Mouse (Mus musculus) midbrain, embryonic 13.5 days (tissue): ENCODE measurements around the gene Tmem126a. TPM values are rescaled to one million over a fixed set of nuclear protein-coding genes. Genes with fewer than 3 reads are reported as not detected.

ENCODE experiments used
- ATAC-seq: fragments of 200-750 bp; cut with Nextera tagmentation; 2 replicates; pipeline ENCODE4 v1.8.0; 2017; ENCODE audit warnings: mild to moderate bottlenecking, moderate TSS enrichment, moderate library complexity
- H3K27ac ChIP-seq: fragments of 300-500 bp; sonication (generic); 2 replicates; pipeline ENCODE4 v1.5.1; 2015; ENCODE audit warnings: inconsistent platforms, mild to moderate bottlenecking, moderate library complexity
- H3K27me3 ChIP-seq: fragments of 300-500 bp; sonication (generic); 2 replicates; pipeline ENCODE4 v1.6.1; 2015; ENCODE audit warnings: mild to moderate bottlenecking, inconsistent platforms
- H3K36me3 ChIP-seq: fragments of 300-500 bp; sonication (generic); 2 replicates; pipeline ENCODE4 v1.6.1; 2015; ENCODE audit warnings: mild to moderate bottlenecking, inconsistent platforms
- H3K4me1 ChIP-seq: fragments of 300-500 bp; sonication (generic); replicated peaks from 2 replicates; pipeline ENCODE4 v1.6.1; 2015; ENCODE audit warnings: inconsistent platforms
- H3K4me2 ChIP-seq: fragments of 300-500 bp; sonication (generic); replicated peaks from 2 replicates; pipeline ENCODE4 v1.6.1; 2015; ENCODE audit warnings: moderate library complexity, mild to moderate bottlenecking, inconsistent platforms
- H3K4me3 ChIP-seq: fragments of 300-500 bp; sonication (generic); replicated peaks from 2 replicates; pipeline ENCODE4 v1.5.1; 2015; ENCODE audit warnings: mild to moderate bottlenecking, inconsistent platforms
- H3K9ac ChIP-seq: fragments of 300-500 bp; sonication (generic); replicated peaks from 2 replicates; pipeline ENCODE4 v1.6.1; 2015; ENCODE audit warnings: mild to moderate bottlenecking, inconsistent platforms
- H3K9me3 ChIP-seq: fragments of 300-500 bp; sonication (generic); 2 replicates; pipeline ENCODE4 v1.6.1; 2016; ENCODE audit warnings: mild to moderate bottlenecking, inconsistent platforms
- WGBS: fragments of 180-500 bp; shearing (Covaris S2); methylation state at CpG from one replicate; pipeline ENCODE4 v1.1.7; 2015; 5-methylcytosine and 5-hydroxymethylcytosine counted together
- polyA plus RNA-seq: library from polyadenylated mRNA; unstranded; fragments of >200 nt; fragmentation: Nextera tagmentation; extraction: Ambion mirVana; gene quantifications from 2 replicates; pipeline ENCODE4 v1.2.1, GENCODE M21; 2015

The Tmem126a gene
- polyA plus RNA-seq, 1 experiment from 2014 or later: 134 TPM

DNA sequence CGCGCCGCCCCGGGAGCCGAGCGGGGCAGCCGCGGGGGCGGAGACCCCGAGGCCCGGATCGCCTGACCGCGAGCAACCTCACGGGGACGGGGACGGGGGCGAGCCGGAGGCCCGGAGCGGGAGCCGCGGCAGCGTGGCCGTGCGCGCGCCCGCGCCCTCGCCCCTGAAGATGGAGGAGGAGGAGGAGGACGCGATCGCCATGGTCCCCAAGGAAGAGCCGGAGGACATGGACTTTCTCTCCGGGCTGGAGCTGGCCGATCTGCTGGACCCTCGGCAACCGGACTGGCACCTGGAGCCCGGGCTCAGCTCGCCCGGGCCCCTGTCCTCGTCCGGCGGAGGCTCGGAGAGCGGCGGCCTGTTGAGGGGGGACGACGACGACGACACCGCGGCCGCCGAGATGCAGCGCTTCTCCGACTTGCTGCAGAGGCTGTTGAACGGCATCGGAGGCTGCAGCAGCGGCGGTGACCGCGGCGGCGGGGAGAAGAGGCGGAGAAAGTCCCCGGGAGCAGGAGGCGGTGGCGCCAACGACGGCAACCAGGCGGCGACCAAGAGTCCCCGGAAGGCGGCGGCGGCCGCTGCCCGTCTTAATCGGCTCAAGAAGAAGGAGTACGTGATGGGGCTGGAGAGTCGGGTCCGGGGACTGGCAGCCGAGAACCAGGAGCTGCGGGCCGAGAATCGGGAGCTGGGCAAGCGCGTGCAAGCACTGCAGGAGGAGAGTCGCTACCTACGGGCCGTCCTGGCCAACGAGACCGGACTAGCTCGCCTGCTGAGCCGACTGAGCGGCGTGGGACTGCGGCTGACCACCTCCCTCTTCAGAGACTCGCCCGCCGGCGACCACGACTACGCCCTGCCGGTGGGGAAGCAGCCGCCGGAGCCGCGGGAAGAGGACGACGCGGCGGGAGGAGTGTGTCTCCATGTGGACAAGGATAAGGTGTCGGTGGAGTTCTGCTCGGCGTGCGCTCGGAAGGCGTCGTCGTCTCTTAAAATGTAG, 13.6 kb downstream of the Tmem126a start:
- peaks cover 12% of the 10 kb centered on the region for H3K4me1 ChIP-seq
- H3K9me3 ChIP-seq: no peaks in the 10 kb centered on the region
- H3K9ac ChIP-seq: peak overlapping the region; percentile 99
- WGBS: under 1% methylated on average over 114 of the region's 123 CpGs
- H3K36me3 ChIP-seq: peaks cover 3% of the 10 kb centered on the region; the same call in 1 of the 2 replicates
- H3K27me3 ChIP-seq: no peaks in the 10 kb centered on the region
- H3K4me3 ChIP-seq: peak overlapping the region; percentile 77
- peak overlapping the region; percentile 97 for H3K4me2 ChIP-seq
- H3K27ac ChIP-seq: peak overlapping the region; percentile 99
- ATAC-seq: peak; percentile 73

DNA sequence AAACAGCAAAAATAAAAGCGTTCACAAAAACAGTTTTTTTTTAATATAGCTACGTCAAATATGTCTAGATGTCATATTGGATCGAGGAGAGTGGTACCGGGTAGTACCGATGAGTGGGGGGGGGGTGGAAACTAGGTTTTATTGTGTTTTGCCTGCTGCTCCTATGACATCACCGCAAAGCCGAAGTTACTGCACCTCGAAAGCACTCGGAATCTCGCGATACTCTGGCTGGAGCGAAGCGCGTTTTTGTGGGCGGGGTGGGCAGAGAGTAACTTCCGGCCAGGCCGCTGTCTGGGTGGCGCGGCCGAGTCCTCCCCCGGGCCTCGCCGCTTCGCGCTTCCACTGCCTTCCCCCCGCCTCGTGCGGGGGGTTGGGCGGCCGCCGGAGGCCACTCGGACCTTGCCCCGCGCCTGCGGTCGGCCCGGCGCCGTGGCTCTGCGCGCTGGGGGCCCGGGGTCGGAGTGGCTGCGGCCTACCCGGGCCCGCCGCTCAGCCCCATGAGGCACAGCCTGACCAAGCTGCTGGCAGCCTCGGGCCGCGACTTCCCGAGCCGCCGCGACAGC, 14.4 kb downstream of the Tmem126a start, which contains the start of gene Crebzf:
TSS of gene Crebzf (plus strand) at position 212 of the 563 bp plus-strand sequence.
- Histone ChIP-seq H3K27me3 (no peaks in the 10 kb centered on the region), H3K9ac (peak within 1 kb of the TSS; percentile 99), H3K4me2 (peak within 1 kb of the TSS; percentile 97), H3K27ac (peak within 1 kb of the TSS; percentile 99), H3K4me3 (peak within 1 kb of the TSS; percentile 77), H3K36me3 (peaks cover 2% of the 10 kb centered on the region; the same call in 1 of the 2 replicates), H3K4me1 (peaks cover 12% of the 10 kb centered on the region), H3K9me3 (no peaks in the 10 kb centered on the region)
- ATAC-seq: peak; percentile 95
- WGBS: 0% methylated on average over 49 of the region's 54 CpGs

DNA sequence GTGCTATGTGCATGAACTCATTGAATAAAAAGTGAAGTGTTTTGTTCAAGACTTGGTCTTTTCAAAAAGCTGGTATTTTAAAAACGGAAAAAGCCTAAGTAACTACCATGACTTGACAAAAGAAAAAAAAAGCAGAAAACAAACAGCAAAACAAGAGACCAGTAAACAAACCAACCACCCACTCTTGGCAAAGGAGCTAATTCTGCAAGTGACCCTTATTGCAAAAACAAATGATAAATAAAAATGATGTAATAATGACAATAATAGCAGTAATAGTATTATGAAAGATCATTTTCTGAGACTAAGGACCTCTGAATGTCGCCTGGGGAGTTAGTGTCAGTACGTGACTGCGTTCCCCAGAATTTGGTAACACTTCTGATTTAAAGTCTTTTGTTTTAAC, 15.0 kb downstream of the Tmem126a start:
- peak overlapping the region; percentile 57 for H3K4me2 ChIP-seq
- H3K27me3 ChIP-seq: no peaks in the 10 kb centered on the region
- no peaks in the 10 kb centered on the region for H3K36me3 ChIP-seq
- peak overlapping the region; percentile 61 for H3K9ac ChIP-seq
- 5% methylated on average over 4 of the region's 4 CpGs for WGBS
- H3K4me1 ChIP-seq: peaks cover 12% of the 10 kb centered on the region
- H3K9me3 ChIP-seq: no peaks in the 10 kb centered on the region
- peak overlapping the region; percentile 99 for H3K27ac ChIP-seq
- H3K4me3 ChIP-seq: peak overlapping the region; percentile 77
- peak; percentile 11 for ATAC-seq

DNA sequence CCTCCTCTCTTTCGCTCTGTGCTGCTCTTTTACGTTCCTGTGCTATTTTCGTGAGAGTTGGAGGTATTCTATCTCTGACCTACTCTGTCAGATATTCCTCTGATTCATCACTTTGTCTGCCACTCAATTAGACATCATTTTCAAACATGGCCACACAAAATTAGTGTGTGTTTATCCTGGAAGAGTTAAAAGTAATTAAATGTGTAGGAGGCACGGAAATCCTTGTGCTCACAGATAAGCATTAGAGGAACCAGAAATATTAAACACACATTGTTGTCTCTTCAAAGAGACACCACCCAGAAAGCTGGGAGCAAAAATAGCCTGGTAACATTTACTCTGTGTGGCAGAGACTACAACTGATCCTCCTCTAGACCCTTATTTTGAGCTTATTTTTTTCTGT, 17.0 kb downstream of the Tmem126a start:
- H3K4me1 ChIP-seq: peaks cover 5% of the 10 kb centered on the region; the same call in 1 of the 2 replicates
- 94% methylated on average over 4 of the region's 4 CpGs for WGBS
- no peak overlapping the region for H3K27ac ChIP-seq

DNA sequence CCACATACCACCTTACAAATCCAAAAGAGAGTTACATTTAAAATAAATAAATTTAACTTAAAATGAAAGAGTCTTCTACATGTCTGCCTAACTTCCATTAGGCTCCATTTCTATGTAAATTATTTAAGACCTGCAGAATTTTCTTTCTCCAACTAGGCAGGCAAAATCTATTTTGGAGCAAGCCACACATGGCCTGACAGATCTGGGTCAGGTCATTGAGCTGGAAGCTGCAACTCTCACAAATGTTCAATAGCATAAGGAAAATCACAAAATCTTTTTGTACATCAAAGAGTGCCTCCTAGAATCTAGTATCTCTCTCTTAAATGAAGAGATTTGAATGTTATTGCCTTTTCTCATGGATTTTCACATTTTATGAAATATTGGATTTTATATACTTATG, 24.8 kb downstream of the Tmem126a start:
- no peak overlapping the region for H3K9ac ChIP-seq
- no peak for ATAC-seq
- no peaks in the 10 kb centered on the region for H3K27me3 ChIP-seq
- H3K4me2 ChIP-seq: no peak overlapping the region
- H3K36me3 ChIP-seq: no peaks in the 10 kb centered on the region
- peaks cover under 1% of the 10 kb centered on the region for H3K4me1 ChIP-seq
- H3K27ac ChIP-seq: no peak overlapping the region
- H3K9me3 ChIP-seq: no peaks in the 10 kb centered on the region
- H3K4me3 ChIP-seq: no peak overlapping the region

More for the DNA sequence above, 17.0 kb downstream of the Tmem126a start:
- no peak for ATAC-seq
- no peak overlapping the region for H3K4me2 ChIP-seq
- H3K36me3 ChIP-seq: no peaks in the 10 kb centered on the region
- no peaks in the 10 kb centered on the region for H3K27me3 ChIP-seq
- no peaks in the 10 kb centered on the region for H3K9me3 ChIP-seq
- H3K9ac ChIP-seq: no peak overlapping the region
- no peak overlapping the region for H3K4me3 ChIP-seq

DNA sequence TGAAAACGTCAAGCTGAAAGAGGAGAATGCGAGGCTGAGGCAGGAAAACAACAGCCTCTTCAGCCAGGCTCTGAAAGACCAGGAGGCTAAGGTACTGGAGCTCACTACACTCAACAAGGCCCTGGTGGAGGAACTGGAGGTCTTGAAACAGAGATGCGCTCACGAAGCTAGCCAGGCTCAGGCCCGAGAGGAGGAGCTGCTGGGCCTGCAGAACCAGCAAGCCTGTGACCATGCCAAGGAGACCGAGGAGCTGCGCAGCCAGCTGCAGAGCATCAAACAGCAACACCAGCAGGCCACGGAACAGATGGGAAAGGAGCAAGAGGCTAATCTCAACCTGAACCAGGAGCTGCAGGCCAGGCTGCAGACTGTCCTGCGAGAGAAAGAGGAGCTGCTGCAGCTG, 30.0 kb downstream of the Tmem126a start:
- 66% methylated on average over 9 of the region's 9 CpGs for WGBS
- Histone ChIP-seq H3K4me1 (peaks cover 7% of the 10 kb centered on the region), H3K4me3 (peak overlapping the region; percentile 43), H3K9me3 (no peaks in the 10 kb centered on the region), H3K36me3 (no peaks in the 10 kb centered on the region), H3K27ac (no peak overlapping the region), H3K9ac (peak overlapping the region; percentile 56), H3K4me2 (peak overlapping the region; percentile 73), H3K27me3 (no peaks in the 10 kb centered on the region)
- no peak for ATAC-seq

DNA sequence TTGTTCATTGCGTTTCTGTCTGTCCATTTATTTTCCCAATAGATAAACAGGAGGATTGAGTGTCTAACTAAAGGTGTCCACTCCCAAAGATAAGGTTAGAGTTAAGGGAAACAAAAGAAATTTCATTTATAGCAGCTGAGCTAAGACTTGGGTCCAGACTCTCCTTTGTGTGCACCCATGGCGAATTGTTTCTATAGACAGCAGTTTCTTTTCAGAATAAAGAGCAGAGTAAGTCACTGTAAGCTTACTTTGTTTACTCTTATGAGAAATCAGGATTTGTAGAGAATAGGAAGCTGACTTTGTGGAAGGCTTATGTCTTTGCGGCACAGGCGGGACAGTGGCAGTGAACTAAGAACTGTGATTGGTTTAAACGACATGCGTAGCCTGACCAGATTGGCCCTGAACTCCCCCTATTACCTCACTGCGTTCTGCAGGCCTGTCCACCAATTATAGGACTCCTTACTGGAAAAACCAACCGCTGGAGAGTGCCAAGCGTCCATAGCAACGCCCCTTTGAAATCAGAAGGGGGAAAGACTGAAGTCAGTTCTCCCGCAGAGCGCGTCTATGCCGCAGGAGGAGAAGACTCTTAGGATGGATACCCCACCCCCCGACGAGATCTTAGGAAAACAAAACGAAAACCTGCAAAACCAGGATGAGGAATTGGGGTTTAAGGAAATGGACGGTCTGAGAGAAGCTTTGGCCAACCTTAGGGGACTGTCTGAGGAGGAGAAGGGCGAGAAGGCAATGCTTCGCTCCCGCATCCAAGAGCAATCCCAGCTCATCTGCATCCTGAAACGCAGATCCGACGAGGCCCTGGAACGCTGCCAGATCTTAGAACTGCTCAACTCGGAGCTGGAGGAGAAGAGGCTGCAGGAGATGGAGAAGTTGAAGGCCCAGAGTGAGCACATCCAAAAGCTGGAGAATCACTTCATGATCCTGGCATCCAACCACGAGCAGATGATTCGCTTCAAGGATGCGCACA, 30.7 kb downstream of the Tmem126a start, which contains the start of gene Ccdc89:
TSS of gene Ccdc89 (plus strand) at position 558 of the 982 bp plus-strand sequence.
- peak; percentile 100 for ATAC-seq
- Histone ChIP-seq H3K9me3 (no peaks in the 10 kb centered on the region), H3K27me3 (no peaks in the 10 kb centered on the region), H3K4me1 (peaks cover 7% of the 10 kb centered on the region), H3K36me3 (no peaks in the 10 kb centered on the region), H3K4me2 (peak within 1 kb of the TSS; percentile 73), H3K9ac (peak within 1 kb of the TSS; percentile 56), H3K4me3 (peak within 1 kb of the TSS; percentile 43), H3K27ac (peak within 1 kb of the TSS; percentile 65)
- 20% methylated on average over 29 of the region's 29 CpGs for WGBS

DNA sequence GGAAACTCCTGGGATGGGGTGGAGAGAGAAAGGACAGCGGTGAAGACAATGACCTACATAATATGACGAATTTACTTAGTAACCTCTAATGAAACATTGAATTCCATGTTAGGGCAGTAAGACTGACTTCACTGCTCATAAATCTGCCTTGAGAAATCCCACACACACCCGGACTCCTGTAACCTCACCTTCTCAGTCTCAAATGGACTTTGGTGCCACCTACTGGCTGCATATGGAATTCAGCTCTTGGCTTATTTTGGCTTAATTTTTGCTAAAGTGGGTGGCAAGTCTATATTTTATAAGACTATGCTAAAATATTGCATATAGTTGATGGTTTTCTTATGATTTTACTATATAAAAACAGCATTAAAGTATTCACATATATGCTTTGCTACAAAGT, 47.1 kb downstream of the Tmem126a start:
- Histone ChIP-seq H3K9ac (no peak overlapping the region), H3K9me3 (no peaks in the 10 kb centered on the region), H3K4me3 (no peak overlapping the region), H3K4me1 (no peaks in the 10 kb centered on the region), H3K27ac (no peak overlapping the region), H3K36me3 (no peaks in the 10 kb centered on the region), H3K4me2 (no peak overlapping the region), H3K27me3 (no peaks in the 10 kb centered on the region)
- no peak for ATAC-seq
- WGBS: 48% methylated on average over 3 of the region's 3 CpGs

Other genes starting within 250 kb of the Tmem126a start
- not detected in 2 replicates for gene Ccdc83, start 191.5 kb downstream of the Tmem126a start, polyA plus RNA-seq
- 2.3 and 2.4 TPM in 2 replicates for gene Sytl2, start 155.0 kb downstream of the Tmem126a start, polyA plus RNA-seq
- 2.8 and 2.9 TPM in 2 replicates for gene Ccdc89, start 30.7 kb downstream of the Tmem126a start, polyA plus RNA-seq
- 34.1 and 39.5 TPM in 2 replicates for gene Crebzf, start 14.5 kb downstream of the Tmem126a start, polyA plus RNA-seq
- gene Tmem126b, start 18.8 kb upstream of the Tmem126a start, polyA plus RNA-seq: 46.4 and 46.7 TPM in 2 replicates
- gene Dlg2, start 19.4 kb upstream of the Tmem126a start, polyA plus RNA-seq: 13.0 and 13.9 TPM in 2 replicates